Mouse (Mus musculus): ENCODE results near the gene Gm5269. TPM values are rescaled to one million over a fixed set of nuclear protein-coding genes. Genes with fewer than 3 reads are reported as not detected.

The Gm5269 gene
- not detected in 2 replicates for polyA plus RNA-seq (2014; fragmentation: Nextera tagmentation; extraction: Ambion mirVana)

GRCm38 (mm10) chr1:45890173-45890572, at the start of gene Gm5269:
Gene Gm5269, minus strand, starts transcription at chr1:45890273.
- ATAC-seq (ENCODE audit: insufficient number of reproducible peaks, insufficient read depth, low FRiP score, low read depth) = no peak
- no peak within 1 kb of the TSS for H3K9ac ChIP-seq (replicated peaks; ENCODE audit: low read depth, low read length)
- no peak within 1 kb of the TSS for H3K4me2 ChIP-seq (replicated peaks; ENCODE audit: low read depth, low read length)
- H3K4me1 ChIP-seq (ENCODE audit: control insufficient read depth, insufficient read depth, low read length) = no peaks in the 10 kb centered on the region
- H3K27me3 ChIP-seq (ENCODE audit: control insufficient read depth, insufficient read depth, low read length) = no peaks in the 10 kb centered on the region
- no peak within 1 kb of the TSS for H3K27ac ChIP-seq (ENCODE audit: low read length)
- H3K4me3 ChIP-seq (ENCODE audit: low read depth, low read length) = no peak within 1 kb of the TSS
- no peaks in the 10 kb centered on the region for H3K9me3 ChIP-seq (ENCODE audit: control insufficient read depth, low read depth, low read length)
- no peaks in the 10 kb centered on the region for H3K36me3 ChIP-seq (ENCODE audit: control insufficient read depth, insufficient read depth, low read length)

- Histone ChIP-seq H3K4me1 (ENCODE audit: control insufficient read depth, insufficient read depth, low read length) (no peaks in the 10 kb centered on the region), H3K27me3 (ENCODE audit: control insufficient read depth, insufficient read depth, low read length) (no peaks in the 10 kb centered on the region), H3K9me3 (ENCODE audit: control insufficient read depth, low read depth, low read length) (no peaks in the 10 kb centered on the region), H3K4me3 (ENCODE audit: low read depth, low read length) (no peak overlapping the region), H3K9ac (replicated peaks; ENCODE audit: low read depth, low read length) (no peak overlapping the region), H3K36me3 (ENCODE audit: control insufficient read depth, insufficient read depth, low read length) (no peaks in the 10 kb centered on the region), H3K27ac (ENCODE audit: low read length) (no peak overlapping the region), H3K4me2 (replicated peaks; ENCODE audit: low read depth, low read length) (no peak overlapping the region)
- ATAC-seq (ENCODE audit: insufficient number of reproducible peaks, insufficient read depth, low FRiP score, low read depth) = no peak
These were observed 41.1 kb upstream of the Gm5269 start for GRCm38 (mm10) chr1:45931127-45931526.

- Histone ChIP-seq H3K9ac (replicated peaks; ENCODE audit: low read depth, low read length) (no peak overlapping the region), H3K36me3 (ENCODE audit: control insufficient read depth, insufficient read depth, low read length) (no peaks in the 10 kb centered on the region), H3K4me3 (ENCODE audit: low read depth, low read length) (no peak overlapping the region), H3K4me2 (replicated peaks; ENCODE audit: low read depth, low read length) (no peak overlapping the region), H3K9me3 (ENCODE audit: control insufficient read depth, low read depth, low read length) (no peaks in the 10 kb centered on the region), H3K27ac (ENCODE audit: low read length) (no peak overlapping the region), H3K4me1 (ENCODE audit: control insufficient read depth, insufficient read depth, low read length) (0 out of 2 replicates have a peak, but pooled peaks cover 2% of the 10 kb centered on the region), H3K27me3 (ENCODE audit: control insufficient read depth, insufficient read depth, low read length) (no peaks in the 10 kb centered on the region)
- ATAC-seq (ENCODE audit: insufficient number of reproducible peaks, insufficient read depth, low FRiP score, low read depth) = no peak
- 58% methylated on average over 3 of the region's 3 CpGs for WGBS
These were observed 36.8 kb upstream of the Gm5269 start for GRCm38 (mm10) chr1:45926911-45927310.

GRCm38 (mm10) chr1:45926393-45926763, 36.3 kb upstream of the Gm5269 start, which contains the start of gene Slc40a1:
Gene Slc40a1, minus strand, starts transcription at chr1:45926523.
- ATAC-seq (ENCODE audit: insufficient number of reproducible peaks, insufficient read depth, low FRiP score, low read depth) = peak; percentile 30; the same call in 1 of the 2 replicates

GRCm38 (mm10) chr1:45925500-45926392, 35.7 kb upstream of the Gm5269 start:
- Histone ChIP-seq H3K36me3 (ENCODE audit: control insufficient read depth, insufficient read depth, low read length) (no peaks in the 10 kb centered on the region), H3K27ac (ENCODE audit: low read length) (peak overlapping the region; percentile 44; the same call in 1 of the 2 replicates), H3K27me3 (ENCODE audit: control insufficient read depth, insufficient read depth, low read length) (no peaks in the 10 kb centered on the region), H3K4me1 (ENCODE audit: control insufficient read depth, insufficient read depth, low read length) (0 out of 2 replicates have a peak, but pooled peaks cover 2% of the 10 kb centered on the region), H3K4me3 (ENCODE audit: low read depth, low read length) (peak overlapping the region; percentile 53), H3K9ac (replicated peaks; ENCODE audit: low read depth, low read length) (peak overlapping the region; percentile 45), H3K9me3 (ENCODE audit: control insufficient read depth, low read depth, low read length) (no peaks in the 10 kb centered on the region), H3K4me2 (replicated peaks; ENCODE audit: low read depth, low read length) (peak overlapping the region; percentile 74)
- under 1% methylated on average over 51 of the region's 53 CpGs for WGBS
- ATAC-seq (ENCODE audit: insufficient number of reproducible peaks, insufficient read depth, low FRiP score, low read depth) = peak; percentile 98

More at GRCm38 (mm10) chr1:45926393-45926763, 36.3 kb upstream of the Gm5269 start, which contains the start of gene Slc40a1:
- no peaks in the 10 kb centered on the region for H3K27me3 ChIP-seq (ENCODE audit: control insufficient read depth, insufficient read depth, low read length)
- H3K9ac ChIP-seq (replicated peaks; ENCODE audit: low read depth, low read length) = peak within 1 kb of the TSS; percentile 45
- 0 out of 2 replicates have a peak, but pooled peaks cover 2% of the 10 kb centered on the region for H3K4me1 ChIP-seq (ENCODE audit: control insufficient read depth, insufficient read depth, low read length)
- H3K4me3 ChIP-seq (ENCODE audit: low read depth, low read length) = peak within 1 kb of the TSS; percentile 53
- WGBS = 26% methylated on average over 9 of the region's 9 CpGs
- peak within 1 kb of the TSS; percentile 44; the same call in 1 of the 2 replicates for H3K27ac ChIP-seq (ENCODE audit: low read length)
- no peaks in the 10 kb centered on the region for H3K9me3 ChIP-seq (ENCODE audit: control insufficient read depth, low read depth, low read length)
- H3K4me2 ChIP-seq (replicated peaks; ENCODE audit: low read depth, low read length) = peak within 1 kb of the TSS; percentile 74
- no peaks in the 10 kb centered on the region for H3K36me3 ChIP-seq (ENCODE audit: control insufficient read depth, insufficient read depth, low read length)

- peak; percentile 9; the same call in 1 of the 2 replicates for ATAC-seq (ENCODE audit: insufficient number of reproducible peaks, insufficient read depth, low FRiP score, low read depth)
- no peak overlapping the region for H3K27ac ChIP-seq (ENCODE audit: low read length)
These were observed 35.0 kb upstream of the Gm5269 start for GRCm38 (mm10) chr1:45925131-45925499.

GRCm38 (mm10) chr1:45924516-45924915, 34.4 kb upstream of the Gm5269 start:
- Histone ChIP-seq H3K27ac (ENCODE audit: low read length) (no peak overlapping the region), H3K9ac (replicated peaks; ENCODE audit: low read depth, low read length) (peak overlapping the region; percentile 11; the same call in 1 of the 2 replicates)
- WGBS = 48% methylated on average over 7 of the region's 7 CpGs

More at GRCm38 (mm10) chr1:45925131-45925499, 35.0 kb upstream of the Gm5269 start:
- Histone ChIP-seq H3K27me3 (ENCODE audit: control insufficient read depth, insufficient read depth, low read length) (no peaks in the 10 kb centered on the region), H3K36me3 (ENCODE audit: control insufficient read depth, insufficient read depth, low read length) (no peaks in the 10 kb centered on the region), H3K9me3 (ENCODE audit: control insufficient read depth, low read depth, low read length) (no peaks in the 10 kb centered on the region), H3K9ac (replicated peaks; ENCODE audit: low read depth, low read length) (peak overlapping the region; percentile 45), H3K4me3 (ENCODE audit: low read depth, low read length) (peak overlapping the region; percentile 53), H3K4me1 (ENCODE audit: control insufficient read depth, insufficient read depth, low read length) (0 out of 2 replicates have a peak, but pooled peaks cover 2% of the 10 kb centered on the region), H3K4me2 (replicated peaks; ENCODE audit: low read depth, low read length) (peak overlapping the region; percentile 74)
- 6% methylated on average over 7 of the region's 7 CpGs for WGBS

GRCm38 (mm10) chr1:45923306-45923705, 33.2 kb upstream of the Gm5269 start:
- Histone ChIP-seq H3K4me2 (replicated peaks; ENCODE audit: low read depth, low read length) (peak overlapping the region; percentile 22), H3K36me3 (ENCODE audit: control insufficient read depth, insufficient read depth, low read length) (no peaks in the 10 kb centered on the region; the same call in 1 of the 2 replicates), H3K27ac (ENCODE audit: low read length) (no peak overlapping the region), H3K9ac (replicated peaks; ENCODE audit: low read depth, low read length) (no peak overlapping the region), H3K9me3 (ENCODE audit: control insufficient read depth, low read depth, low read length) (no peaks in the 10 kb centered on the region), H3K27me3 (ENCODE audit: control insufficient read depth, insufficient read depth, low read length) (no peaks in the 10 kb centered on the region), H3K4me3 (ENCODE audit: low read depth, low read length) (peak overlapping the region; percentile 53; the same call in 1 of the 2 replicates), H3K4me1 (ENCODE audit: control insufficient read depth, insufficient read depth, low read length) (0 out of 2 replicates have a peak, but pooled peaks cover 2% of the 10 kb centered on the region)
- 65% methylated on average over 4 of the region's 4 CpGs for WGBS
- ATAC-seq (ENCODE audit: insufficient number of reproducible peaks, insufficient read depth, low FRiP score, low read depth) = no peak

More at GRCm38 (mm10) chr1:45924516-45924915, 34.4 kb upstream of the Gm5269 start:
- peak overlapping the region; percentile 74 for H3K4me2 ChIP-seq (replicated peaks; ENCODE audit: low read depth, low read length)
- H3K9me3 ChIP-seq (ENCODE audit: control insufficient read depth, low read depth, low read length) = no peaks in the 10 kb centered on the region
- ATAC-seq (ENCODE audit: insufficient number of reproducible peaks, insufficient read depth, low FRiP score, low read depth) = no peak
- no peaks in the 10 kb centered on the region for H3K36me3 ChIP-seq (ENCODE audit: control insufficient read depth, insufficient read depth, low read length)
- no peaks in the 10 kb centered on the region for H3K27me3 ChIP-seq (ENCODE audit: control insufficient read depth, insufficient read depth, low read length)
- H3K4me1 ChIP-seq (ENCODE audit: control insufficient read depth, insufficient read depth, low read length) = 0 out of 2 replicates have a peak, but pooled peaks cover 2% of the 10 kb centered on the region
- H3K4me3 ChIP-seq (ENCODE audit: low read depth, low read length) = peak overlapping the region; percentile 53
